Comparison of ENCODE assay signal across 8 mouse cellular contexts in genomic region chr11:83850586-83851272, GRCm38 (mm10). TPM values are rescaled to one million over a fixed set of nuclear protein-coding genes. Genes with fewer than 3 reads are reported as not detected.
DNase-seq lines count a peak whose midpoint lies in the region; ATAC-seq lines count a peak whose summit lies in the region.

No protein-coding gene starts in this region.

- no peak for ATAC-seq in inflammation-experienced regulatory T-cells, adult 6 months

- peak; percentile 20 for DNase-seq in embryo, embryonic 11 days
- no peak for DNase-seq in embryo, embryonic 9.5 days (ENCODE audit: extremely low spot score)
- DNase-seq in R1 (ENCODE audit: low read depth, low spot score) = peak; percentile 35
- DNase-seq in kidney, postnatal 10 days = peak; percentile 75
- peak; percentile 22 for DNase-seq in lung, postnatal 10 days
- DNase-seq in gastrocnemius, postnatal 4 days (ENCODE audit: low spot score in 2 of 2) = no peak
- DNase-seq in cerebellum, adult 9-10 months = no peak

RNA-seq across cellular contexts. Expression of gene Hnf1b, which starts 0.9 kb away (rescaled TPM):
- under 1 TPM in 1 of 2 experiments, not detected in 1; 0.26 TPM for total RNA-seq in gastrocnemius, postnatal 4 days (2021)
- not detected for polyA plus RNA-seq in inflammation-experienced regulatory T-cells, adult 6 months (2017; shearing (Covaris generic))

Comparison
In these comparisons a context has a peak if more than half of its experiments do, and no peak if none do; other contexts are left out.
1. DNase-seq: peak in embryo, embryonic 11 days (single experiment), R1 (single experiment), kidney, postnatal 10 days (single experiment) and lung, postnatal 10 days (single experiment); none in embryo, embryonic 9.5 days (single experiment), gastrocnemius, postnatal 4 days (0 of 2) and cerebellum, adult 9-10 months (single experiment).